Mouse (Mus musculus) activated CD4-positive, CD25-positive, alpha-beta regulatory T cell, adult 4 months (primary cell): Measurements from ENCODE around the gene Nup43. TPM values are rescaled to one million over a fixed set of nuclear protein-coding genes. Genes with fewer than 3 reads are reported as not detected.
"Not testable (repeated sequence)": the region's sequence is repeated elsewhere in the genome, so short reads cannot be mapped to it uniquely, and the experiment has no call there.

Experiments
- ATAC-seq: one replicate; pipeline ENCODE4 v1.8.0; 2017
- polyA plus RNA-seq, 2 experiments: library from polyadenylated mRNA; unstranded; fragments of 100-300 nt; shearing (Covaris generic); gene quantifications; one replicate each; pipeline ENCODE4 v1.2.1; 2017

Gene Nup43
- polyA plus RNA-seq: 10 to 100 TPM; 29.1 to 30.2 TPM

GRCm38 (mm10) chr10:7667342-7667802 lies at the start of gene Nup43:
TSS of gene Nup43 (plus strand) at chr10:7667503.
- peak; percentile 83 for ATAC-seq

- not testable (repeated sequence) for ATAC-seq
These were observed 49.7 kb upstream of the Nup43 start for GRCm38 (mm10) chr10:7617556-7617955.

GRCm38 (mm10) chr10:7619821-7620241 lies 47.5 kb upstream of the Nup43 start:
- ATAC-seq: no peak

GRCm38 (mm10) chr10:7620723-7621122 lies 46.6 kb upstream of the Nup43 start:
- ATAC-seq: no peak

GRCm38 (mm10) chr10:7622378-7622777 lies 44.9 kb upstream of the Nup43 start:
- no peak for ATAC-seq

- no peak for ATAC-seq
These were observed 43.3 kb upstream of the Nup43 start for GRCm38 (mm10) chr10:7623861-7624518.

- ATAC-seq: no peak
These were observed 38.2 kb upstream of the Nup43 start for GRCm38 (mm10) chr10:7629092-7629491.

- ATAC-seq: no peak
These were observed 37.0 kb upstream of the Nup43 start for GRCm38 (mm10) chr10:7630286-7630685.

- no peak for ATAC-seq
These were observed 36.2 kb upstream of the Nup43 start for GRCm38 (mm10) chr10:7630951-7631720.

- ATAC-seq: no peak
These were observed 26.9 kb upstream of the Nup43 start for GRCm38 (mm10) chr10:7640366-7640765.

- no peak for ATAC-seq
These were observed 21.4 kb upstream of the Nup43 start for GRCm38 (mm10) chr10:7645911-7646310.

GRCm38 (mm10) chr10:7649059-7649458 lies 18.2 kb upstream of the Nup43 start:
- no peak for ATAC-seq

GRCm38 (mm10) chr10:7651057-7651456 lies 16.2 kb upstream of the Nup43 start:
- ATAC-seq: no peak

- peak; percentile 53 for ATAC-seq
These were observed 4.7 kb upstream of the Nup43 start for GRCm38 (mm10) chr10:7662471-7663141.

GRCm38 (mm10) chr10:7663159-7664026 lies 3.9 kb upstream of the Nup43 start:
- peak; percentile 52 for ATAC-seq

- no peak for ATAC-seq
These were observed 3.2 kb upstream of the Nup43 start for GRCm38 (mm10) chr10:7664027-7664526.

- no peak for ATAC-seq
These were observed 2.4 kb upstream of the Nup43 start for GRCm38 (mm10) chr10:7664889-7665288.

- peak; percentile 93 for ATAC-seq
These were observed 6.4 kb downstream of the Nup43 start for GRCm38 (mm10) chr10:7673673-7674072.

- ATAC-seq: peak; percentile 81
These were observed 13.5 kb downstream of the Nup43 start, which contains the start of the genes Pcmt1 and Lats1 for GRCm38 (mm10) chr10:7680731-7681301. TSS of gene Pcmt1 (minus strand) at chr10:7681136. TSS of gene Lats1 (plus strand) at chr10:7681214.

GRCm38 (mm10) chr10:7681343-7682025 lies 14.2 kb downstream of the Nup43 start:
- peak; percentile 59 for ATAC-seq

- ATAC-seq: no peak
These were observed 14.9 kb downstream of the Nup43 start for GRCm38 (mm10) chr10:7682249-7682648.
